Mouse (Mus musculus): ENCODE measurements around the gene Srek1.

The Srek1 gene

DNA sequence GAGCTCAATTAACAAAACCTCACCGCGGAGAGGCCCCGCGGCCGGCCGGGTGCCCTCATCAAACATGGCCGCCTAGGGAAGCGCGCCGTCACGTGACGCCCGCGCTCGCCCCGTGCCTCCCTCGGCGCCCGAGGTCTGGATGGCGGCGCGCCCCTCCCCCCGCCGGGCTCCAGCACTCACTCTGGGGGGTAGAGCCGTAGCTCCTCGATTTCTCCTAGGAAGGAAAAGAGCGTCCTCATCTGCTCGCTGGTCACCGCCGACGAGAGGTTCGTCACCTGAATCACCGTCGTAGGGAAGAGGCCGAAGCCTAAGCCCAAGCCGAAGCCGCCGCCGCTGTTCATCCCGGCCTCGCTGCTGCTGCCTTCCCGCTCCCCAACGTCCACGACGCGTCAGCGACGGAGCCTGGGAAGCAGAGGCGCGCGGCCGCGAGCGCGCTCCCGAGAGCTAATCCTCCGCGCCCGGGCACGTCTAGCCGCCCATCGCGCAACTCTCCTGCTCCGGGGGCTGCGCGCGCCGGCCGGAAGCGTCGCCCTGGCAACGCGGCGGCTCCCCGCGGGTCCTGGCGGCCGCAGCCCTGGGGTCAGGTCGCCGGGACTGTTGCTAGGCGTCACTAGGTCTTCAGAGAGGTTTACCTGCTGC is at the start of gene Srek1:
TSS of gene Srek1 (minus strand) at position 490 of the 639 bp plus-strand sequence.
- peak; percentile 96 for DNase-seq (ENCODE audit: low spot score in 2 of 2)

DNA sequence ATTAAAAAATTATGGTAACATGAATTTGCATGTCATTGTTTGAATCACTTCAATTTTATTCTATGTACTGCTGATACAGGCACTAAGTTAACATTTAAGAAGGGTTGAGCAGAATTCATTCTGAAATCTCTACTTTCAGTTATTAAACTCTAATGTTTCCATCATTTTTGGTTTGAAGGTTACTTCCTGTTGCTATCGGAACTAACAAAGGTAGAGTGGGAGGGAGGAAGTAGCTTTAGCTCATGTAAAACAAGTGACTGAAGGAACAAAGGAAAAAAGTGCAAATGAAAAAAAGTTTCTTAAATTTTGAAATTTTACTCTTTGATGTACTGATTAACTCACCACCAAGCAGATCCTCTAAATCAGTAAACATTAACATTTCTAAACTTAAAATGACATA is 47.9 kb upstream of the Srek1 start:
- DNase-seq (ENCODE audit: low spot score in 2 of 2), result no peak

DNA sequence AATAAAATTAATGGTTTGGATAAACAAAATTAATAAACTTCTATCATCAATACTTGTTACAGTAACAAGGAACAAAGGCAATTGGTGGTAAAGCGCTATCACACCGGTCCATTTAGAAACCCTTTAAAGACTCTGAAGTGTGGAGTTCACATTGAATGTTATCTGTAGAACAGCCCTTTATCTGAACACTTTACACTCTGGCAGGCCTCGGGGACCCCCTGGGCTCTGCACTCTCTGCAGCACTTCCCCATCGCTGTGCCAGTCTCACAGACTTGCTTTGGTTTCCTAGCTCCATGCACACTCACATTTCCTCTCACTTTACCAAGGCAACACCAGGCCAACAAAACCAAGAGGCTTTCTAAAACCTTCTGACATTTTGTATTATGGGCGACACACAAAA is 45.0 kb upstream of the Srek1 start:
- DNase-seq (ENCODE audit: low spot score in 2 of 2), result no peak

DNA sequence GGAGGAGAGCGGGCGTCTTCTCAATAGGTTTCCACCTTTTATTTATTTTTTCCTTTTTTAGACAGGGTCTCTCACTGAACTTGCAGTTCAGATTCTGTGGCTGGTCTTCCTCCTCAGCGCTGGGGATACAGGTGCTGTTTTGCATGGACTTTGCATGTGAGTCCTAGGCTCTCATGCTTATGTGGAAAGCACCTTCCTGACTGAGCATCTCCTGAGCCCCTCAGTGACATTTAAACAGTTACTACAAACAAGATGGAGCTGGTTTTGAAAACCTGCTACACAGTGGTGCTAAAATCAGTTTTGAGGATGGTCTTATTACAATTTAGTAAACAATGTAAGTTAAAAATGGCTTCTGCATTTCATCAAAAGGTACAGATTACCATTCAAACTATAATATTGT is 43.5 kb upstream of the Srek1 start:
- DNase-seq (ENCODE audit: low spot score in 2 of 2), result no peak

DNA sequence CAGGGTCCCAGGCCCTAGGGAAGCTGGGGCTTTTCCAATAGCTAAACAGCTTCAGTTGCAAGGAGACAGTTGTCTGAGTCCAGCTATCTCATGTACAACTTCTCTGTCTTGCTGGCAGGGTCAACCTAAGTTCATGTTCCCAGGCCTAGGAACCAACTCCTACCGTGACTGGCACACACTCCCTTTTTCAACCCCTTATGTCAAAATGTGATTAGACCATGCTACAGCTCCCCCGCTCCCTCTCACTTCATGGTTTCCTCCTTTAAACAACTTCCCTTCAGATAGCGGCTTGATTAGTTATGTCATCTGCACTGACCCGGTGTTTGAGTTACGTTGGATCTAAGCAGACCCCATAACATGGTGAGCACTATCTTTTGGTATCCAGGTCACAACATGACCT is 33.1 kb upstream of the Srek1 start:
- no peak for DNase-seq (ENCODE audit: low spot score in 2 of 2)

DNA sequence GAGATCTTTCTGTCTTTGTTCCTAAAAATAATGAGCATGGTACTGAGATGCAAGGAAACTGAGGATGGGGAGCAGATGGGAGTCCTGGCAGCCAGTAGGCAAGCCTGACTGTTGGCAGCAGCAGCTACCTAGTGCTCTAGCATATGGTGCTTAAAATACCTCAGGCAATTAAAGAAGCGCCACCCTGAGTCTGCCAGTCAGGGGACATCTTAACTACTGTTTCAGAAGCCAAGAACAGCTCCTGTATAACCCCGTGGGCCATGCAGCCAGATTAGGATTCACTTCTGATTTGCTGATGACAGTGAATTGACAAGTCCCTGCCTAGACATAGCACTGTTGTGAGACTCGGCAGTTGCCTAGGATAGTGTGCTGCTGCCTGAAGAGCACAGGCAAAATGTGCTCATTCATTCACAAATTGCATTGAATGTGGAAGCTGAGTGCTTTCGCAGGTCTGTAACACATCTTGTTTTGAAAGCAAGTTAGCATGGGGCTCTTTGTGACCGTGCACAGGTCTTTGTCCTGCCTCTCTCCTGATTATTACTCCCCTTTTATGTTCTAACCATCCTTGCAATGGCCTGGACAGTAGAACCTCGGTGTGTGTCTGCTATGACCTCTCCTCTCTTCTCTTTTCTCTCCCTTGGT is 31.9 kb upstream of the Srek1 start:
- DNase-seq (ENCODE audit: low spot score in 2 of 2), result peak; percentile 48 to 79

DNA sequence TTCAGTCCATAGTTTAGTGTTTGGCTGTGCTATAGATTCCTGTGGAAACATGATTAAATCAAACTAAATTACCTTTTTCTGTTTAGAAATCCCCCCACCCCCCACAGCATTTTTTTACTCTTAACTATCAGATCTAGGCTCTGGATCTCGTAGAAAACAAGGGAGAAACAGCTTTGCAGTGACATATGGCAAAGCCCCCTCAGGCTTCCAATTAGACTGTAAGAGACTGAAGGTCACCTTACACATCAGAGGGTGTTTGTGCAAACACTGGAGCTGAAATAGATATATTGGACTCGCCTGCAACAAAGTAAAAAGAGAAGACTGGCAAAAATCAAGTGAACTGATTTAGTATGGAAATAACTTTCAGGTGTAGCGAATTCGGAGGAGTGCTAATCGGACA is 29.3 kb upstream of the Srek1 start:
- no peak for DNase-seq (ENCODE audit: low spot score in 2 of 2)

DNA sequence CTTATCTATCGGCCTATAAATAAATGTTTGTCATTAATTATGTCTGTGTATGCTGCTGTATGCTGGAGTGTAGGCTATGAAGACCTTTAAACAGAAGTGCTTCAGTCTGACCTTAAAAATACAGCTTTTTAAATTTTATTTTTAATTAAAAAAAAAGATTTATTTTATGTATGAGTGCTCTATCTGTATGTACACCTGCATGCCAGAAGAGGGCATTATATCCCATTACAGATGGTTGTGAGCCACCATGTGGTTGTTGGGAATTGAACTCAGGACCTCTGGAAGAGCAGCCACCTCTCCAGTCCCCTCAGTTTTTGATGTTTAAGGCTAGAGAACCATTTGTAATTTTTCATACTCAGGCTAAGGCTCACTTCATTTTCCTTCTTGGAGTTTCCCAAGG is 26.6 kb upstream of the Srek1 start:
- DNase-seq (ENCODE audit: low spot score in 2 of 2), result no peak

DNA sequence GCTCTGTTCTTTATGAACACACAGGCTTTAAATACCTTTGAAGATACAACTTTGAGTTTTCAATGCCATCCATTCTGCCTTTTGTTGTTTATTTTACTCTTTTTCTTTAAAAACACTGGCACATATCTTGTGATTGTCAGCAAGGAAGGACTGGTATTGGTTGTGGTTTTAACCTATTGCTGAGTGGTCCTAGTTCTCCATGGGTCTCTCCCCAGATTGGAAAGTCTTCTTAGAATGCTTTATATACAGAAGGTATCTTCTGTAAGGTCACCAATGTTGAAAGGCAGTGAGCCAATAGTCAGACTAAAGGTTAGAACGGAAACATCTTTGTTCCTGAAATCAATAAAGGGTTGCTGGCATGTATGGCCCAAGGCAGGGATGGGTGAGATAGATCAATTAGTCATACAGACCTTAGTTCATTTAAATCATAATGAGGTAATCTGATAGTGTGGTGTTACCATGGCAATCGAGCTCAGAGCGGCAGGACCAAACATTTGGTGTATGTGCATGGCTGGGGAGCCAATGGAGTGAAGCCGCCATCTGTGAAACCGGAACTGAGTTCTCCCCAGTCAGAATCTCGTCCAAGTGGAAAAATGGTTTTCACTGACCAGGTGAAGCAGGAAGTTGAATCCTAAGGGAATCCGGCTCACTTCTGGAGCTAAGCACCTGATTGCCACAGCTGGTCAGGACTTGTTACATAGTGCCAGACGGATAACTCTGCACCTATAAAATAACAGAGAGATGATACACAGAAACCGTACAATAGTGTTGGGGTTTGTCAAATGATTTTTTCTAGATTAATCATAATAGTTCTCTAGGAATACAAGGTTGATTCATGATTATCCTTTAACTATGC is 20.5 kb upstream of the Srek1 start:
- DNase-seq (ENCODE audit: low spot score in 2 of 2), result no peak

DNA sequence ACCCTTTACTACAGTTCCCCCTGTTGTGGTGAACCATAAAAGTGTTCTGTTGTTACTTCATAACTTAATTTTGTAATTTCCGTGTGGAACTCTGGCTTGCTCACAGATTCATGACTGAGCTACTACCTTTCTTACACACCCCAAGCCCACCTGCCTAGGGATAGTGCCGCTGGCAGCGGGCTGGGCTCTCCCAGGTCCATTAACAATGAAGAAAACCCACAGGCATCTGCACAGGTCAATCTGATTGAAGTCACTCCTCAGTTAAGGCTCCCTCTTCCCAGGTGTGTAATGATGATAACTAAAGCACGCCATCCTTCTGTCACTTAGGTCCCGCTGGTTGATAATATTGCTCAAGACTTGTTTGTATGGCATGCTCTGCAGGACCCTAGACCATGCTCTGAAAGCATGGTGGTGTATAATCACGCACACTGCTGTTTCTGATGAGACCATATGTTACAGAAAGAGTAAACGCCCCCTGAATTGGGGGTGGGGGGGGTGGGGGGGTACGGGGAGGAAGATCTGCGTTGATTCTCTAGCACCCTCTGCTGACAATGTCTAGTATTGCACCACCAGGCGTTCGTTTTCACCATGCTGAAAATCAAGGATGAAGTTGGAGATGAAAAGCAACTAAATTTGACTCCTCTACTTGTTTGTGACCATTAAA is 5.6 kb upstream of the Srek1 start:
- peak; percentile 33 to 37 for DNase-seq (ENCODE audit: low spot score in 2 of 2)

DNA sequence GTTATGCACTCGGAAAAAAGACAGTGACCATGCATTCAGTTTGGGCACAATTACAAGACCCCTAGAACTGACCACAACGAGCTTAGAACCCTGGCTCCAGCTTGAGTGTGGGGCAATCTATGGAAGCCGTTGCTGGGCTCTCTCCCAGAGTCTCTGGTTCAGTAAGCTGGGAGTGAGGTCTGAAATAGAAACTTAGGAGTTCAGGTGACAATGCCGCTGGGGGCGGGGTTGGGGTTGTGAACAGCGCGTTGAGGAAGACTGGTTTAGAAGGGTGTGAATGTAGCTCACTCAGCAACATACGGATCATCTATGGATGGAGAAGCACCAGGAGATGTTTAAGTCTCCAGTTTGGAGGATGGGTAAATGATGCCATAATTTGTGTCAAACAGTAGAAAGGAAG is 2.7 kb upstream of the Srek1 start:
- no peak for DNase-seq (ENCODE audit: low spot score in 2 of 2)

DNA sequence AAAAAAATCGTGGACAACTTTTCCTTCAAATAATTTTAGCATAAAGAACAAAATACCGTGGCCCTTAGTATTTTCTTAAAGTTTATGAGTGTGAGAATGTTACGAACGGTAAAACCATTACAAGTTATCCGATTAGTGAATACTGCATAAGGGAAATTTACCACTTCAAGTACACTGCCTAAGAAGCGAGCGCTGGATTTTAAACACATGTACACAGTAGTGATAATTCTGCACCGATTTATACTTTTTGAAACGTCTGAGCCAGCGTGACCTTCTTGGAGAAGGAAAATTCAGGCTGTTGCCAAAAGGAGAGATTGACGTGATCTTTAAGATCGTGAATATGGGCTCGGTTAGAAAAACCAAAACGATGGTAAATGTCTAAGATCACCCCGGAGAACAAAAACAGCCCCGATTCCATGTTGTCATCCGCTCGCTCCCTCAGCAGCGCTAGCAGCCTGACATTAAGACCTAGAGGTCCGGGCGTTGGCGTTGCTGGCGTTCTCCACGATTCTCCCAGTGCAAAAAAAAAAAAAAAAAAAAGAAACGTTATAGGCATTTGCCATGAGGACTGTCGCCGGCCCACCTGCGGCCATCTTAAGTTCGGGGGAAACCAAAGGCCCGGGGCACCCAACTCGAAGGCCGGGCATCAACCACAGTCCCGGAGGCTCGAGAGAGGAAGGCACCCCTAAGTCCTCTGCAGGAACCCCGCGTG is 845 bp downstream of the Srek1 start:
- no peak for DNase-seq (ENCODE audit: low spot score in 2 of 2)

DNA sequence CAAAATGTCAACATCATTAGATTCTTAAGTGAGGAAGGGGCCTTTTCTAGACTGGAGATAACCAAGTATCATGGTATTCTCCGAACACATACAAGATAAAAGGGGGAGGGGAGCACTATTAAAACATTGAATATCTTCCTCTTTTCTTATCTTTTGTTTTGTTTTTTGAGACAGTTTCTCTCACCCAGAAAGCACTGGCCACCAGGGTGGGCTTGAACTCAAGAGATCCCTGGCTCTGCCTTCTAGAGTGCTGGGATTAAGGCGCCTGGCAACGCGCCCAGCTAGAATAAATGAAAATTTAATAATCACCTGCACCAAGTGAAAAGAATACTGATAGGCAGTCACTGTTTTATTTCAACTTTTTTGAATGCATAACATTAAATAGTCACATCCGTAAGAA is 1.5 kb downstream of the Srek1 start:
- DNase-seq (ENCODE audit: low spot score in 2 of 2), result no peak

DNA sequence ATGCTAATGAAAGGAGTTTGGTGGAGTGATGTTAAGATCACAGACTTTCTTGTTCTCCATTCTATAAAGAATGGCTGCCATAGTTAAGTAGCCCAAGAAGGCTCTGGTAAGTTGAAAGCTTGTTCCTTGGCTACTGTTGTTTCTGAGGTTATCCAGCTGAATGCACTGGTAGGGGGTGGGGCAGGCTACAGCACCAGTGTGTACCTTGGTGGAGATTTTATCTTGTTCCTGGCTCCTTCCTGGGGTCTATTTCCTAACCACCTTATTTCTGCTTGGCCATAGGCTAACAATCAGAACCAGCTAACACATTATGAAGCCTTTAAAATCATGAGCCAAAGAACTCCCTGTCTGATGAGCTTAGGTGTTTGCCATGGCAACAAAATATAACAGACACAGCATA is 3.6 kb downstream of the Srek1 start:
- no peak for DNase-seq (ENCODE audit: low spot score in 2 of 2)

DNA sequence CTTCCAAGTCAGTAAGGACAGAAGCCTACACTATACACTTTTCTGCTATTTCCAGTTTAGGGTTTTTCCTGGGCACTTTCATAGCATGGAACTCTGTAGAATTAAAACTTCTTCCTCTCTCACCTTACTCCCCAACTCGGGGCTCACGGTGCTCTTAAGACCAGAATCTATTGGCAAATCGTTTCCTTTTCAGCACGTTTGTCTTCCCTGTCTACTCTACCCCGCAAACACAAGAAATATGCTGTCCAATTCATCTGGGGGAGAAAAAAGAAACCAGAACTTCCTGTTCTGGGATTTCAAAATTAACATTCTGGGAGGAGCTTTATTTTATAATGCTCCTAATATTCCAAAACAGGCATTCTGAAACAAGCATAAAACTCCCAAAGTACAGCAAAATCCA is 6.5 kb downstream of the Srek1 start:
- DNase-seq (ENCODE audit: low spot score in 2 of 2), result no peak

DNA sequence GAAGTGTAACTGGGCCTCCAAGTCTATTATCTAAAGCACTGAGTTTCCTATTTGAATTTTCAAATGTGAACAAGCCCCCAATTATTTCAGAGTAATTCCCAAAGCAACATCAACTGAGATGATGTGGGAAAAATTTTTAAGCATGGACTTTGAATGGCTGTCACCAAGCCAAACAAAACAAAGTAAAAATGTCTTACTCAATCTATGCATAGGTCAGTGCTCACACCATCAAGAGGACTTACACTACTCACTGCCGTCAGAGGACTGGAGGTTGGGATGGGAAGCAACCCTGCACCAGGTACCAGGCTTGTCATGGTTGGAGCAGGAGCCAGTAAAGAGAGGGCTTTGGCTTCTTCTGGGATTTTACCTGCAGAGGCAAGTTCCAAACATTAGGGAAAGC is 10.8 kb downstream of the Srek1 start:
- no peak for DNase-seq (ENCODE audit: low spot score in 2 of 2)

DNA sequence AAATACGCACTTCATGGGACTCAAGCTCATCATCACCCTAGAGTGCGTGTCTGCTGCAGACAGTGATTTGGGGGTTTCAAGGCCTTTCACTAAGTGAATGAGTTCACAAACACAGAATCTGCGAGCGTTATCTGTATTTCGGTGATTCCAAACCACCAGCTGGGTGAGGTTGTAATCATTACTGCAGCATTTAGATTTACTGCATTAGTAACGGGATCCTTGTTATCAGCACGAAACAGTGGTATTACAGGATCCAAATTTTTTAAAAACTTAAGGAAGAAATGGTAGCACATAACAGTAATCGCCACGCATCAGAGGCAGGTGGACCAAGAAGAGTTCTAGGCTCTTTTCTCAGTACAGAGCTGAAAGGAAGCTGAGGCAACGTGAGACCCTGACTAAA is 12.4 kb downstream of the Srek1 start:
- DNase-seq (ENCODE audit: low spot score in 2 of 2), result no peak

DNA sequence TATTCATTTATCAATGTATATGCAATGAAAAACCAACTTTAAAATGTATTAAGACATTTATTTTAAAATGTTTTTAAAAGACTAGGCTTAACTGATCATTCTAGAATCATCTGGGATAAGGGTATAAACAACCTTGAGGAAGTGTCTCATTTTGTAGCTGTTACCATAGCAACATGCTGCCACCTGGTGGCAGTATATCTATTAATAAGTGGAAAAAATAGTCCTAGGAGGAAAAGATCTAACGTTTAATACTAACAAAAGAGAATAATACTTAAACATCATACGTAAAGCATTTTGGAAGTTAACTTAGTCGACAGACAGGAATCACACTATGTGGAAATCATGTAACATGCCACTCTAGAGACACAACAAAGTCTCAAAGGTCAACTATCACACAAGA is 23.0 kb downstream of the Srek1 start:
- no peak for DNase-seq (ENCODE audit: low spot score in 2 of 2)

DNA sequence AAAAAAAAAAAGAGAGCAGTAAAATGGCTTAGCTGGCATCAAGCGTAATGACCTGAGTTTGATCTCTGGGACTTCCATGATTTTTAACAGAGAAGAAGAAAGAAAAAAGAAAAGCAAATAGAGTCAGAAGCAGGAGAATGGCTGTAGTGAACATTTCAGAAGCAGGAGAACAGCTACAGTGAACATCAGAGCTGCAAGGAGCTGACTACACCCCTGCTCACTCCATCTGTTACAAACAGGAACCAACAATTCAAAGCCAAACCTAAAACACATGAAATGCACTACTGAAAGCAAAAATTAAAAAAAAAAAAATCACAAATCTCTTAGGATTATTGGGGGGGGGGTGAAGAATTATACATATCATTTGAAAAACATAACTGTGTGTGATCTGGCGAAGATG is 28.7 kb downstream of the Srek1 start:
- DNase-seq (ENCODE audit: low spot score in 2 of 2), result no peak

DNA sequence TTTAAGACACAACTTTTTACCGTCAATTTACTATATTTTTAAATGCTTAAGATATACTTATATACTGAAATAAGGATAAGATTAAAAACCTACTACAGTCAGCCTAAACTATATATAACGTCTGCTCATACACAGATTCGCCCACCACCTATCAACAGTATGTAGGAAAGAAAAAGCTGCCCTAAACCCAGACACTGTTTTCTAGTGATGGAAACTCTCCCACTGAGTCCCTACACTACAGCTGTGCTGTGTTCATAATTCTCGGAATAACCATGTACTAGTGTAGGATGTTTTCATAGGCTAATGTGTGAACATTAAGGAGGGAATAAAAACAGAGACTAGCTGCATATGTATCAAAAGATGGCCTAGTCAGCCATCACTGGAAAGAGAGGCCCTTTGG is 29.2 kb downstream of the Srek1 start:
- peak in 1 of 2 experiments; percentile 17 for DNase-seq (ENCODE audit: low spot score in 2 of 2)

DNA sequence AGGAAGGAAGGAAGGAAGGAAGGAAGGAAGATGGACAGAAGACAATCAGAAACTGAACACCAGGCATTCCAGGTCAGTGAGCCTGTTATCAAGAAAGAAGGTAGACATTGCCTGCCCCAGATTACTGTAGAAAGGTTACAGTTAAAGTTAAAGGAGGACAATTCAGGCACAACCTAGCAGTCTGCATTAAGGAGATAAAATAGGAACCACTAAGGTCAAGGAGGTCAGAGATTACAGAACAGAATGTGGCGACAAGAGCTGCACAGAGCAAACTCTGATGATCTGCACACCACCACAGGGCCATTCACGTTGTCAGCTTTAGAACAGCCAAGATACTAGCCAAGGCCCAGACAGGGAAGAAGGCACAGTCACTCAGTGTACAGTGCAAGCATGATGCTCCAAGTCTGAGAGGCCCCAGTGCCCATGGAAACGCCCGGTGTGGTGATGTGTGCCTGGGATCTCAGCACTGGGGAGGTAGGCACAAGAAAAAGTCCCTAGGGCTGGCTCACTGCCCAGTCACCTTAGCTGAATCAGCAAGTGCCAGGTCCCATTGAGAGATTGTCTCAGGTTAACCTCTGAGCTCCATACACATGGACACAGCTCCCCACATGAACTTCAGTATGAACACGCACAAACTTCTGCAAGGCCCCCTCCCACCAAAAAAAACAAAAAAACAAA is 38.9 kb downstream of the Srek1 start:
- no peak for DNase-seq (ENCODE audit: low spot score in 2 of 2)

All from frontal cortex, postnatal 36 days (tissue).